Mouse (Mus musculus) hindbrain, embryonic 11.5 days (tissue): ENCODE results near the gene Slc7a11. TPM values are rescaled to one million over a fixed set of nuclear protein-coding genes. Genes with fewer than 3 reads are reported as not detected.

ENCODE experiments used
- ATAC-seq: fragments of 200-750 bp; cut with Nextera tagmentation; 2 replicates; pipeline ENCODE4 v1.8.0; 2017; ENCODE audit warnings: mild to moderate bottlenecking, moderate TSS enrichment, moderate library complexity; ENCODE audit not compliant: low FRiP score
- DNase-seq: peaks from one replicate; pipeline ENCODE4 v3.0.0-alpha.2; 2015; ENCODE audit warnings: low spot score
- H3K27ac ChIP-seq: fragments of 300-500 bp; sonication (generic); 2 replicates; pipeline ENCODE4 v1.5.1; 2014; ENCODE audit warnings: mild to moderate bottlenecking, low read depth, low read length
- H3K27me3 ChIP-seq: fragments of 300-500 bp; sonication (generic); 2 replicates; pipeline ENCODE4 v1.6.1; 2014; ENCODE audit warnings: mild to moderate bottlenecking, low read length, moderate library complexity, mixed read lengths; ENCODE audit not compliant: control insufficient read depth, insufficient read depth
- H3K36me3 ChIP-seq: fragments of 300-500 bp; sonication (generic); 2 replicates; pipeline ENCODE4 v1.6.1; 2014; ENCODE audit warnings: mild to moderate bottlenecking, low read length, moderate library complexity, mixed read lengths; ENCODE audit not compliant: control insufficient read depth, insufficient read depth
- H3K4me1 ChIP-seq: fragments of 300-500 bp; sonication (generic); replicated peaks from 2 replicates; pipeline ENCODE4 v1.6.1; 2014; ENCODE audit warnings: low read length, mixed read lengths; ENCODE audit not compliant: control insufficient read depth, insufficient read depth
- H3K4me2 ChIP-seq: fragments of 300-500 bp; sonication (generic); replicated peaks from 2 replicates; pipeline ENCODE4 v1.6.1; 2014; ENCODE audit warnings: mild to moderate bottlenecking, low read depth, low read length
- H3K4me3 ChIP-seq: fragments of 300-500 bp; sonication (generic); 2 replicates; pipeline ENCODE4 v1.5.1; 2014; ENCODE audit warnings: low read depth, low read length
- H3K9ac ChIP-seq: fragments of 300-500 bp; sonication (generic); 2 replicates; pipeline ENCODE4 v1.6.1; 2014; ENCODE audit warnings: low read depth, low read length
- H3K9me3 ChIP-seq: fragments of 300-500 bp; sonication (generic); 2 replicates; pipeline ENCODE4 v1.6.1; 2016; ENCODE audit warnings: low read length; ENCODE audit not compliant: control insufficient read depth
- WGBS: fragments of 180-500 bp; shearing (Covaris S2); extraction: QIAGEN DNeasy Blood & Tissue Kit; methylation state at CpG from one replicate; pipeline ENCODE4 v1.1.7; 2014; 5-methylcytosine and 5-hydroxymethylcytosine counted together
- polyA plus RNA-seq: library from polyadenylated mRNA; unstranded; fragments of >200 nt; fragmentation: Nextera tagmentation; extraction: Ambion mirVana; gene quantifications from 2 replicates; pipeline ENCODE4 v1.2.1, GENCODE M21; 2014

Gene Slc7a11
- polyA plus RNA-seq, 1 experiment from 2014 or later = 0.26 TPM

GRCm38 (mm10) chr3:50130319-50130718 is 313.1 kb downstream of the Slc7a11 start:
- ATAC-seq = no peak
- no peaks in the 10 kb centered on the region for H3K27me3 ChIP-seq

DNA sequence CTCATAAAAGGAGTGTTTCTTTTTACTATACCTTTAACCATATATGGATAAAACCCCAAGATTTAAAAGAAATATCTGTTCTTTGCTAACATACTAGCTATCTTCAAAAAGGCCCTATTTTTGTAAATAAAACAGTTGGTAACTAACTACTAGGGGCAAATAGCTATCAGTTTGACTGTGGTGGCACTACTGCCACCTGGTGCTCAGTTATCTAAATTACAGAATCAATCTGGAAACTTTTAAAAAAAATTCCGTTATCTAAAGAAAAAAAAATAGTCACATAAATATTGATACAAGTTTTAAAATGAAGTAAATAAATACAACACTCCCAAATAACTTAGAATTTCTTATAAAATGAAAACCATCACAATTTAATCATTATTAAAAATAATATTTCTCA is 322.4 kb downstream of the Slc7a11 start:
- no peak overlapping the region for H3K4me2 ChIP-seq
- H3K36me3 ChIP-seq = no peaks in the 10 kb centered on the region
- H3K9me3 ChIP-seq = no peaks in the 10 kb centered on the region
- H3K4me1 ChIP-seq = no peaks in the 10 kb centered on the region
- peak; percentile 18 for DNase-seq
- no peaks in the 10 kb centered on the region for H3K27me3 ChIP-seq
- H3K4me3 ChIP-seq = no peak overlapping the region
- 57% methylated on average over 1 of the region's 1 CpGs for WGBS
- no peak overlapping the region for H3K27ac ChIP-seq
- no peak overlapping the region for H3K9ac ChIP-seq
- no peak for ATAC-seq

More at GRCm38 (mm10) chr3:50130319-50130718, 313.1 kb downstream of the Slc7a11 start:
- H3K4me1 ChIP-seq = no peaks in the 10 kb centered on the region
- no peaks in the 10 kb centered on the region for H3K36me3 ChIP-seq
- H3K27ac ChIP-seq = no peak overlapping the region
- H3K4me2 ChIP-seq = no peak overlapping the region
- H3K9ac ChIP-seq = no peak overlapping the region
- no peak overlapping the region for H3K4me3 ChIP-seq
- DNase-seq = no peak
- WGBS = 94% methylated on average over 2 of the region's 2 CpGs
- H3K9me3 ChIP-seq = no peaks in the 10 kb centered on the region

GRCm38 (mm10) chr3:50116266-50116665 is 327.1 kb downstream of the Slc7a11 start:
- DNase-seq (no peak), ATAC-seq (no peak)
- H3K4me3 ChIP-seq = no peak overlapping the region
- H3K27ac ChIP-seq = no peak overlapping the region
- H3K9me3 ChIP-seq = no peaks in the 10 kb centered on the region
- H3K27me3 ChIP-seq = no peaks in the 10 kb centered on the region
- H3K9ac ChIP-seq = no peak overlapping the region
- H3K36me3 ChIP-seq = no peaks in the 10 kb centered on the region
- H3K4me1 ChIP-seq = no peaks in the 10 kb centered on the region
- H3K4me2 ChIP-seq = no peak overlapping the region
- WGBS = 88% methylated on average over 1 of the region's 1 CpGs

DNA sequence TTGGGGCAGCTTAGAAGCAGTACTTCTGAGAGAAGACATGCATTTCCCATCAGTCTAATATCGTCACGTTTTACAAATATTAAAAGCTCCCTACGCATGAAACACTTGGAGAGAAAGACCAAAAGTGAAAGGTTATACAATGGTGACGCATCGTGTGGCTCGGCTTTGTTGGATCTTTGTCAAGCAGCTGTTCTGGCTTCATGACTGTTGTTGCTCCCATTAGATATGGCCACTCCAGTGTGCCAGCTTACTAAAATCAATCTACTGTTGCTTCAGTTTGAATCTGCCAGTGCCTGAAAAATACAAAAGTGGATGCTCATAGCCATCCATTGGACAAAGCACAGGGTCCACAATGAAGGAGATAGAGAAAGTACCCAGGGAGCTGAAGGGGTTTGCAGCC is 337.9 kb downstream of the Slc7a11 start:
- Histone ChIP-seq H3K9me3 (no peaks in the 10 kb centered on the region), H3K4me3 (no peak overlapping the region), H3K27me3 (no peaks in the 10 kb centered on the region), H3K4me1 (no peaks in the 10 kb centered on the region), H3K27ac (no peak overlapping the region), H3K36me3 (no peaks in the 10 kb centered on the region), H3K4me2 (no peak overlapping the region), H3K9ac (no peak overlapping the region)
- DNase-seq = no peak
- WGBS = 91% methylated on average over 6 of the region's 6 CpGs
- ATAC-seq = no peak

DNA sequence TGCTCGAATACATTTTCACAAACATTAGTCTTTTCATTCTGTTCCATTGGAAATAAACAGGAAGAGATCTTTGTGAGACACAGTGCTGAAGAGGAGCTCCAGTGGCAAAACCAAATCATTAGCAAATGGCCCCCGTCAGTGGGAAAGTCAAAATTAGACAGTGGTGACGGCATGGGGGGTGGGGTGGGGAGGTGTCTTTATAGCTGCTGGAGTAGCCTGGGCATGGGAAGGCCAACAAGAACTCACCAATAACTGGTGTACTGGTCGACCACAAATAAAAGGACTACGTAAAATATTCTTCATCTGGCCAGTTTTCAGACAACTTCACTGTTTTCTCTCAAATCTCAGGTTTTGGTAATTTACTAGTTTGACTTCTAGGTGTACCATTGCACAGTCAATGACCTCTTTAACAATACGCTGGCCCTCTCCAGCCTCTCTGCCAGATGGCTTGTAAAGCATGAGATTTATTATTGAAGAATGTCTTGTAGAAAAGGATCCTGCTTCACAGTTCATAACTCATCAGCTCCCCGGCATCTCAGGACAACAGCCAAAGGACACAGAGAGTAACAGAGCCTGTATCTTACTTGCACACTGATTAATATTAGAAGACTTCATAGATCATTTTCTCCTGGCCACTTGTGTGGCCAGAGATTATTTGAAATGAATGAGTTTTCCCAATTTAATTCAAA is 348.9 kb downstream of the Slc7a11 start:
- WGBS = 83% methylated on average over 7 of the region's 7 CpGs
- DNase-seq (no peak), ATAC-seq (no peak)
- H3K27me3 ChIP-seq = no peaks in the 10 kb centered on the region
- no peaks in the 10 kb centered on the region for H3K36me3 ChIP-seq
- H3K9ac ChIP-seq = no peak overlapping the region
- H3K4me3 ChIP-seq = no peak overlapping the region
- H3K4me1 ChIP-seq = no peaks in the 10 kb centered on the region
- no peak overlapping the region for H3K27ac ChIP-seq
- no peak overlapping the region for H3K4me2 ChIP-seq
- H3K9me3 ChIP-seq = no peaks in the 10 kb centered on the region

GRCm38 (mm10) chr3:50076979-50077378 is 366.4 kb downstream of the Slc7a11 start:
- Histone ChIP-seq H3K4me3 (no peak overlapping the region), H3K36me3 (no peaks in the 10 kb centered on the region), H3K27ac (no peak overlapping the region), H3K27me3 (no peaks in the 10 kb centered on the region), H3K4me2 (no peak overlapping the region), H3K9me3 (no peaks in the 10 kb centered on the region), H3K9ac (no peak overlapping the region), H3K4me1 (no peaks in the 10 kb centered on the region)
- ATAC-seq (no peak), DNase-seq (peak; percentile 81)
- 23% methylated on average over 7 of the region's 7 CpGs for WGBS

DNA sequence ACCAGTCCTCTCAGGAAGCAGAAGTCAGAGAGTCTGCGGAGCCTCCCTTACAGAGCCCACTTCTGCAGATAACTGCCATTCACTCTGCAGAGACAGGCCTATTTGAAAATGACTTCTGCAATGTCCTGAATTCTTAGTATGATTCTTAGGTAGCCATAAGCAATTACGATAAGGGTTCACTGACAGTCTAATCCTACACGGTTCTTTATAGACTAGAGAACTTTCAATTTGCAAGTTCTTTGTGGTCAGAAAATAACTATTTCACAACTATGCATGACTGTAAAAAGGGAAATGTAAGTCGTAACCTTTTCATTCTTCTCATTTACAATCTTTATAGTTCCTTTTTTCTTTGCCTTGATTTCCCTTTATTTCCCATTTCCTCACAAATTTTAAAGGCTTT is 380.0 kb downstream of the Slc7a11 start:
- no peak overlapping the region for H3K4me2 ChIP-seq
- no peaks in the 10 kb centered on the region for H3K27me3 ChIP-seq
- DNase-seq = no peak
- H3K9ac ChIP-seq = no peak overlapping the region
- ATAC-seq = no peak
- no peak overlapping the region for H3K4me3 ChIP-seq
- 98% methylated on average over 4 of the region's 4 CpGs for WGBS
- H3K4me1 ChIP-seq = no peaks in the 10 kb centered on the region
- H3K27ac ChIP-seq = no peak overlapping the region
- no peaks in the 10 kb centered on the region for H3K9me3 ChIP-seq
- no peaks in the 10 kb centered on the region for H3K36me3 ChIP-seq

- 69% methylated on average over 5 of the region's 5 CpGs for WGBS
- no peak overlapping the region for H3K9ac ChIP-seq
- H3K4me1 ChIP-seq = no peaks in the 10 kb centered on the region
- ATAC-seq = no peak
- no peaks in the 10 kb centered on the region for H3K9me3 ChIP-seq
- no peaks in the 10 kb centered on the region for H3K27me3 ChIP-seq
- H3K4me3 ChIP-seq = no peak overlapping the region
- no peak overlapping the region for H3K27ac ChIP-seq
- H3K4me2 ChIP-seq = no peak overlapping the region
- no peaks in the 10 kb centered on the region for H3K36me3 ChIP-seq
- DNase-seq = peak; percentile 9
Measured at GRCm38 (mm10) chr3:50044666-50045065, 398.7 kb downstream of the Slc7a11 start.

- Histone ChIP-seq H3K4me1 (no peaks in the 10 kb centered on the region), H3K36me3 (no peaks in the 10 kb centered on the region), H3K4me2 (no peak overlapping the region), H3K27ac (no peak overlapping the region), H3K4me3 (no peak overlapping the region), H3K27me3 (no peaks in the 10 kb centered on the region), H3K9me3 (no peaks in the 10 kb centered on the region), H3K9ac (no peak overlapping the region)
- ATAC-seq = no peak
- no peak for DNase-seq
Measured at GRCm38 (mm10) chr3:50044160-50044559, 399.3 kb downstream of the Slc7a11 start.
